Mouse (Mus musculus): ENCODE data around the gene Atxn7l1. TPM values are rescaled to one million over a fixed set of nuclear protein-coding genes. Genes with fewer than 3 reads are reported as not detected.

Gene Atxn7l1
- polyA plus RNA-seq, 1 experiment from 2014 or later: 18.2 TPM

- Histone ChIP-seq H3K36me3 (ENCODE audit: control insufficient read depth, insufficient read depth, low read length) (0 out of 2 replicates have a peak, but pooled peaks cover 4% of the 10 kb centered on the region), H3K9me3 (ENCODE audit: control insufficient read depth, low read length) (no peaks in the 10 kb centered on the region), H3K4me2 (ENCODE audit: low read length) (no peak overlapping the region), H3K4me3 (ENCODE audit: low read depth, low read length) (no peak overlapping the region), H3K4me1 (replicated peaks; ENCODE audit: control insufficient read depth, insufficient read depth, low read length) (no peaks in the 10 kb centered on the region), H3K27me3 (replicated peaks; ENCODE audit: control insufficient read depth, insufficient read depth, low read length) (no peaks in the 10 kb centered on the region), H3K9ac (ENCODE audit: low read length) (no peak overlapping the region), H3K27ac (ENCODE audit: low read depth) (no peak overlapping the region)
- no peak for ATAC-seq (replicated peaks; ENCODE audit: low FRiP score, low TSS enrichment, low read depth)
- DNase-seq (ENCODE audit: low spot score): no peak
- 79% methylated on average over 1 of the region's 1 CpGs for WGBS
Measured at GRCm38 (mm10) chr12:33323821-33324220, 176.3 kb downstream of the Atxn7l1 start.

- 80% methylated on average over 9 of the region's 9 CpGs for WGBS
- H3K36me3 ChIP-seq (ENCODE audit: control insufficient read depth, insufficient read depth, low read length): 0 out of 2 replicates have a peak, but pooled peaks cover 4% of the 10 kb centered on the region
- H3K9ac ChIP-seq (ENCODE audit: low read length): no peak overlapping the region
- no peaks in the 10 kb centered on the region for H3K9me3 ChIP-seq (ENCODE audit: control insufficient read depth, low read length)
- H3K4me2 ChIP-seq (ENCODE audit: low read length): no peak overlapping the region
- H3K4me1 ChIP-seq (replicated peaks; ENCODE audit: control insufficient read depth, insufficient read depth, low read length): peaks cover 3% of the 10 kb centered on the region; the same call in 1 of the 2 replicates
- DNase-seq (ENCODE audit: low spot score) (no peak), ATAC-seq (replicated peaks; ENCODE audit: low FRiP score, low TSS enrichment, low read depth) (no peak)
- no peak overlapping the region for H3K27ac ChIP-seq (ENCODE audit: low read depth)
- H3K4me3 ChIP-seq (ENCODE audit: low read depth, low read length): no peak overlapping the region
- H3K27me3 ChIP-seq (replicated peaks; ENCODE audit: control insufficient read depth, insufficient read depth, low read length): no peaks in the 10 kb centered on the region
Measured at GRCm38 (mm10) chr12:33325424-33325823, 177.9 kb downstream of the Atxn7l1 start.

GRCm38 (mm10) chr12:33332046-33332445, 184.6 kb downstream of the Atxn7l1 start:
- WGBS: 70% methylated on average over 4 of the region's 4 CpGs
- no peak overlapping the region for H3K4me2 ChIP-seq (ENCODE audit: low read length)
- no peaks in the 10 kb centered on the region for H3K27me3 ChIP-seq (replicated peaks; ENCODE audit: control insufficient read depth, insufficient read depth, low read length)
- H3K4me3 ChIP-seq (ENCODE audit: low read depth, low read length): no peak overlapping the region
- no peaks in the 10 kb centered on the region for H3K9me3 ChIP-seq (ENCODE audit: control insufficient read depth, low read length)
- H3K4me1 ChIP-seq (replicated peaks; ENCODE audit: control insufficient read depth, insufficient read depth, low read length): peaks cover 10% of the 10 kb centered on the region
- no peak overlapping the region for H3K9ac ChIP-seq (ENCODE audit: low read length)
- no peak overlapping the region for H3K27ac ChIP-seq (ENCODE audit: low read depth)
- ATAC-seq (replicated peaks; ENCODE audit: low FRiP score, low TSS enrichment, low read depth) (no peak), DNase-seq (ENCODE audit: low spot score) (no peak)
- no peaks in the 10 kb centered on the region for H3K36me3 ChIP-seq (ENCODE audit: control insufficient read depth, insufficient read depth, low read length)

GRCm38 (mm10) chr12:33332796-33333195, 185.3 kb downstream of the Atxn7l1 start:
- WGBS: 54% methylated on average over 5 of the region's 5 CpGs

GRCm38 (mm10) chr12:33333914-33334313, 186.4 kb downstream of the Atxn7l1 start:
- no peaks in the 10 kb centered on the region for H3K36me3 ChIP-seq (ENCODE audit: control insufficient read depth, insufficient read depth, low read length)
- H3K4me3 ChIP-seq (ENCODE audit: low read depth, low read length): no peak overlapping the region
- H3K27me3 ChIP-seq (replicated peaks; ENCODE audit: control insufficient read depth, insufficient read depth, low read length): no peaks in the 10 kb centered on the region
- H3K27ac ChIP-seq (ENCODE audit: low read depth): no peak overlapping the region
- peaks cover 10% of the 10 kb centered on the region for H3K4me1 ChIP-seq (replicated peaks; ENCODE audit: control insufficient read depth, insufficient read depth, low read length)
- peak; percentile 23; the same call in 1 of the 2 replicates for ATAC-seq (replicated peaks; ENCODE audit: low FRiP score, low TSS enrichment, low read depth)
- H3K9ac ChIP-seq (ENCODE audit: low read length): no peak overlapping the region
- peak; percentile 90 for DNase-seq (ENCODE audit: low spot score)
- H3K4me2 ChIP-seq (ENCODE audit: low read length): no peak overlapping the region
- H3K9me3 ChIP-seq (ENCODE audit: control insufficient read depth, low read length): no peaks in the 10 kb centered on the region
- WGBS: 28% methylated on average over 8 of the region's 8 CpGs

More at GRCm38 (mm10) chr12:33332796-33333195, 185.3 kb downstream of the Atxn7l1 start:
- DNase-seq (ENCODE audit: low spot score) (no peak), ATAC-seq (replicated peaks; ENCODE audit: low FRiP score, low TSS enrichment, low read depth) (no peak)
- Histone ChIP-seq H3K27ac (ENCODE audit: low read depth) (no peak overlapping the region), H3K4me2 (ENCODE audit: low read length) (no peak overlapping the region), H3K27me3 (replicated peaks; ENCODE audit: control insufficient read depth, insufficient read depth, low read length) (no peaks in the 10 kb centered on the region), H3K4me3 (ENCODE audit: low read depth, low read length) (no peak overlapping the region), H3K4me1 (replicated peaks; ENCODE audit: control insufficient read depth, insufficient read depth, low read length) (peaks cover 10% of the 10 kb centered on the region), H3K9me3 (ENCODE audit: control insufficient read depth, low read length) (no peaks in the 10 kb centered on the region), H3K9ac (ENCODE audit: low read length) (no peak overlapping the region), H3K36me3 (ENCODE audit: control insufficient read depth, insufficient read depth, low read length) (no peaks in the 10 kb centered on the region)

GRCm38 (mm10) chr12:33334511-33334910, 187.0 kb downstream of the Atxn7l1 start:
- Histone ChIP-seq H3K4me3 (ENCODE audit: low read depth, low read length) (no peak overlapping the region), H3K27me3 (replicated peaks; ENCODE audit: control insufficient read depth, insufficient read depth, low read length) (no peaks in the 10 kb centered on the region), H3K9me3 (ENCODE audit: control insufficient read depth, low read length) (no peaks in the 10 kb centered on the region), H3K4me1 (replicated peaks; ENCODE audit: control insufficient read depth, insufficient read depth, low read length) (peaks cover 10% of the 10 kb centered on the region), H3K4me2 (ENCODE audit: low read length) (no peak overlapping the region), H3K9ac (ENCODE audit: low read length) (no peak overlapping the region), H3K36me3 (ENCODE audit: control insufficient read depth, insufficient read depth, low read length) (no peaks in the 10 kb centered on the region), H3K27ac (ENCODE audit: low read depth) (no peak overlapping the region)
- no peak for ATAC-seq (replicated peaks; ENCODE audit: low FRiP score, low TSS enrichment, low read depth)
- DNase-seq (ENCODE audit: low spot score): no peak
- WGBS: 95% methylated on average over 2 of the region's 2 CpGs

- H3K27me3 ChIP-seq (replicated peaks; ENCODE audit: control insufficient read depth, insufficient read depth, low read length): no peaks in the 10 kb centered on the region
- 82% methylated on average over 5 of the region's 5 CpGs for WGBS
- H3K27ac ChIP-seq (ENCODE audit: low read depth): no peak overlapping the region
- H3K4me2 ChIP-seq (ENCODE audit: low read length): no peak overlapping the region
- H3K36me3 ChIP-seq (ENCODE audit: control insufficient read depth, insufficient read depth, low read length): no peaks in the 10 kb centered on the region
- ATAC-seq (replicated peaks; ENCODE audit: low FRiP score, low TSS enrichment, low read depth) (no peak), DNase-seq (ENCODE audit: low spot score) (no peak)
- H3K4me1 ChIP-seq (replicated peaks; ENCODE audit: control insufficient read depth, insufficient read depth, low read length): peaks cover 10% of the 10 kb centered on the region
- no peaks in the 10 kb centered on the region for H3K9me3 ChIP-seq (ENCODE audit: control insufficient read depth, low read length)
- no peak overlapping the region for H3K9ac ChIP-seq (ENCODE audit: low read length)
- H3K4me3 ChIP-seq (ENCODE audit: low read depth, low read length): no peak overlapping the region
Measured at GRCm38 (mm10) chr12:33334951-33335350, 187.5 kb downstream of the Atxn7l1 start.

- Histone ChIP-seq H3K27ac (ENCODE audit: low read depth) (no peak overlapping the region), H3K4me3 (ENCODE audit: low read depth, low read length) (no peak overlapping the region), H3K27me3 (replicated peaks; ENCODE audit: control insufficient read depth, insufficient read depth, low read length) (no peaks in the 10 kb centered on the region), H3K9me3 (ENCODE audit: control insufficient read depth, low read length) (no peaks in the 10 kb centered on the region), H3K9ac (ENCODE audit: low read length) (no peak overlapping the region), H3K4me2 (ENCODE audit: low read length) (no peak overlapping the region), H3K4me1 (replicated peaks; ENCODE audit: control insufficient read depth, insufficient read depth, low read length) (peaks cover 7% of the 10 kb centered on the region), H3K36me3 (ENCODE audit: control insufficient read depth, insufficient read depth, low read length) (no peaks in the 10 kb centered on the region)
- DNase-seq (ENCODE audit: low spot score): no peak
- ATAC-seq (replicated peaks; ENCODE audit: low FRiP score, low TSS enrichment, low read depth): no peak
- 59% methylated on average over 4 of the region's 4 CpGs for WGBS
Measured at GRCm38 (mm10) chr12:33335410-33335809, 187.9 kb downstream of the Atxn7l1 start.

- H3K36me3 ChIP-seq (ENCODE audit: control insufficient read depth, insufficient read depth, low read length): no peaks in the 10 kb centered on the region
- no peak overlapping the region for H3K4me3 ChIP-seq (ENCODE audit: low read depth, low read length)
- no peak overlapping the region for H3K27ac ChIP-seq (ENCODE audit: low read depth)
- H3K9me3 ChIP-seq (ENCODE audit: control insufficient read depth, low read length): no peaks in the 10 kb centered on the region
- H3K9ac ChIP-seq (ENCODE audit: low read length): no peak overlapping the region
- DNase-seq (ENCODE audit: low spot score): no peak
- no peaks in the 10 kb centered on the region for H3K27me3 ChIP-seq (replicated peaks; ENCODE audit: control insufficient read depth, insufficient read depth, low read length)
- H3K4me1 ChIP-seq (replicated peaks; ENCODE audit: control insufficient read depth, insufficient read depth, low read length): no peaks in the 10 kb centered on the region
- 67% methylated on average over 10 of the region's 10 CpGs for WGBS
- H3K4me2 ChIP-seq (ENCODE audit: low read length): no peak overlapping the region
- no peak for ATAC-seq (replicated peaks; ENCODE audit: low FRiP score, low TSS enrichment, low read depth)
Measured at GRCm38 (mm10) chr12:33336561-33337125, 189.2 kb downstream of the Atxn7l1 start.
